Mouse (Mus musculus) cerebellum, postnatal 10 days (tissue): Measurements from ENCODE around the gene Drp2.

ENCODE experiments used
- DNase-seq, 2 experiments: peaks; one replicate each; pipeline ENCODE4 v3.0.0; 2021; ENCODE audit warnings: mixed read lengths in 2 of 2

Drp2 gene

GRCm38 (mm10) chrX:134403863-134404583 is at the start of gene Drp2:
Gene Drp2, plus strand, starts transcription at chrX:134404551.
- peak; percentile 21 to 48 for DNase-seq

GRCm38 (mm10) chrX:134359336-134359735 is 45.0 kb upstream of the Drp2 start:
- DNase-seq = no peak

DNA sequence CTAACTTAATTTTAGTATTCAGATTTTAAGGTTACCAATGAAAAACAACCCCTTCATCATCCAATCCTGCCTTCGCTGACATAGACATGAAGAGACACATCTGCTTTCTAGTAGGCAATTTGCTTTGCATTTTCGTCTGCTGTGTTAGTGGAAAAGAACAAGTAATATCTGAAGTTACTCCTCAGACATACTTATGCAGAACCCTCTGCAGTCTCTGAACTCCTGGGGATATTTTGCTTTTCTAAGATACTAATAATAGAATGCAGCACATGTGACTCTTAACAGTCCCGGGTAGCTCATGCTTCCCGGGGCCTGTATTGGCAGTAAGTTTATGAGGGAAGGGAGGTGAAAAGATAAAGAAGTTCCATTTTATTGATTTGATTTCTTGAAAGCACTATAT is 42.2 kb upstream of the Drp2 start:
- DNase-seq = no peak

DNA sequence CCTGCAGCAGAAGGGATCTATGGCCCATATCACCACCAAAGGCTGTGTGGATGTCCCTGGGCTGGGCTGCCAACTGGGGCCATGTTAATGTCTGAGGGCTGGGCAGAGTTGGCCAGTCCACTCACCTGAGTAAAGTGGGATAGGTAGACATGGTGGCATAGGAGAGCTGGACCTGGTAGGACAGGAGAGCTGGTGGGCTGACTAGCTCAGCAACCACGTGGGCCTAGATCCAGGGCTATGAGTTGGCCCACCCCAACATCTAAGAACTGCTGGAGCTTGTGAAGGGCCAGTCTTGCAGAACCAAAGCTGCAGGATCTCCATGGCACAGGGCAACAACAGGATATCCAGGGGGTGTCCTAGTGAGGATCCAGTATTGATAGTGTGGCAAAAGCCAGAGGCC is 38.9 kb upstream of the Drp2 start:
- no peak for DNase-seq

DNA sequence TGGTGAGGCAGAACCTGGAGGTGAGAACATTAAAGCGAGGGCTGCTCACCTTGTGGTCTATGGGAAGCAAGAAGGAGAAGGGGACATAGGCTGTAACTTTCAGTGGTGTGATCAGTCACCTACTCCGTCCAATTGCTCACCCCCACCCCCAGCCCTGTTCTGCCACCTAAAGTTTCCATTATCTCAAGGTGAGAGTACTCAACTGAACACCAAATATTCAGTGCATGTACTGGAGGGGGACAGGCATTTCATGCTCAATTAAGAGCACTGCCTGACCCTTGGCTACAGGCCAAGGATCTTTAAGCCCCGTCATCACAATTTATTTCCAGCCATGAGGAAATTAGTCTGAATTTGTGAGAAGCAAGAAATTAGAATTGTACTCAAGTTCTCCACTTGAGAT is 37.8 kb upstream of the Drp2 start:
- DNase-seq = no peak

GRCm38 (mm10) chrX:134371279-134371678 is 33.1 kb upstream of the Drp2 start:
- DNase-seq = no peak

- no peak for DNase-seq
Observed at GRCm38 (mm10) chrX:134374190-134374589, 30.2 kb upstream of the Drp2 start.

- DNase-seq = no peak
Observed at GRCm38 (mm10) chrX:134384896-134385295, 19.5 kb upstream of the Drp2 start.

DNA sequence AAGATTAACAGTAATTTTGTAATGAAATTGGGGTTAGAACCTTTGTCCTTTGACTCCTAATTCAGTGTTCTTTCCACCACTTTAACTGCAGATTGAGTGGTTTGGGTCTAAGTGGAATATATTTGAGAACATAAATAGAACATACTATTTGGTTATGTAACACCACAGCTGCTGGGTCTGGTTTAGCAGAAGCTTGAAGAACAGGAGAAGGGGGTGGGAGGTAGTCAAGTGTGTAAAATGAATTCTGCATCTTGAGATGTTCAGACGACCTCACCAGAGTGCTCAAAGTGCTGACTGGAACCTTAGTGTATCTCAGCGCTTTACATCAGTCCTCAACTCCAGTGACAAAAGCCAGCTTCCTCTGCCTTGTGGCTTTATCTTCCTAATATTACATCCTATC is 5.4 kb upstream of the Drp2 start:
- no peak for DNase-seq

DNA sequence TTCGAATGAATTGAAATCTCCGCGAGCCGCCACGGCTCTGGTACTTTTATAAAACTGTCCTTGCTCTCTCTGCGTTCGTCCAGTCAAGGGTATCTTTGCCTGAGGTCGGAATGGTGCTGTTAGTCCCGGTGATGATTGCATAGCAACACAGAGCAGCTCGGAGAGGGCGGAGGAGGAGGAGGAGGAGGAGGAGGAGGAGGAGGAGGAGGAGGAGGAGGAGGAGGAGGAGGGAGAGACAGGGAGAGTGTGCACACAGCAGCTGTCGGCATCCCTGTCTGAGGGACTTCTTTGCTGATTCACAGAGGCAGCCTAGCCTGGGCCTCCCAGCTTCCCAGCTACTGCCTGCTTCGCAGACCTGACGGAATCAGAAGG is 219 bp downstream of the Drp2 start:
- DNase-seq = peak; percentile 25 to 32

DNA sequence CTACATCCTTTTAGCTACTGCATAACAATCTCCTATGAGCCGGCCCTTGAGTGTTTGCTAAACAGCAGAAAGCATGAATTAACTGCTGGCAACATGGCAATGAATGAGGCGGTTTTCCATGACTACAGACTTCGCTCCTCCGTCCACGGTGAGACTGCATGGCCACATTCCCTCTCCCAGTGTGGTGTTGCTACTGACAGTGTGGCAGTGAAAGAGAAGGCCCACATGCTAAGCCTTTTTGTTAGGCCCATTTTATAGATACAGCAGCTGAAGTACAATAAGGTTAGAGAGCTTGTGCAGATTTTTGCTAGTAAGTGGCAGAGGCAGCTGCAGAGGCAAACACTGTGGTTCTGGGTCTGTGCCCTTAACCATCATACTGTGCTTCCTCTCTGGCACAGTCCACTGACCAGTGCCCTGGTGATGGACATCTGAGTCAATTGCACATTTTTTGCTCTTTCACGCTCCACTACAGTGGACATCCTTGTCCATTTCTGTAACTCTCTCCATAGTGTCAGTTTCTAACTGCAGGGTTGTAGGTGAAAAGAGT is 5.1 kb downstream of the Drp2 start:
- DNase-seq = peak; percentile 14 to 38

GRCm38 (mm10) chrX:134412096-134412495 is 7.7 kb downstream of the Drp2 start:
- DNase-seq = no peak

- no peak for DNase-seq
Observed at GRCm38 (mm10) chrX:134420097-134420496, 15.7 kb downstream of the Drp2 start.

GRCm38 (mm10) chrX:134424263-134424662 is 19.9 kb downstream of the Drp2 start:
- DNase-seq = no peak

DNA sequence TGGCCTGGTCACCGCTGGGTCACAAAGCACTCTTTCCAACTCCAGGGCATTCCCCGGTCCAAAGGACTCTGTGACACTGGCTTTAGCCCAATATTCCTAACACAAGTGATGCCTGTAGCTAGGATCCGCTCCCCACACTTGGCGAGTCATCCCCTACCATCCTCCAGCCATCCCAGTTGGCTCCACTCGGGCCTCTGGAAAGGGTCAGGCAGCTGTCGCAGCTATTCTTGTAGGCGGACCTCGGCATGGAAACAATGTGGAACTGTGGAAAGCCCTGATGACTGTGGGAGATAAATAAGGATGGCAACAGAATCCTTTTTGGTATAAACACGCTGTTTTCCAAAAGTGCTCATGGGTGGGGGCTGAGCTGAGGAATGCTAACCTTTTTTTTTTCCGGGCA is 21.4 kb downstream of the Drp2 start:
- peak; percentile 27 to 36 for DNase-seq

DNA sequence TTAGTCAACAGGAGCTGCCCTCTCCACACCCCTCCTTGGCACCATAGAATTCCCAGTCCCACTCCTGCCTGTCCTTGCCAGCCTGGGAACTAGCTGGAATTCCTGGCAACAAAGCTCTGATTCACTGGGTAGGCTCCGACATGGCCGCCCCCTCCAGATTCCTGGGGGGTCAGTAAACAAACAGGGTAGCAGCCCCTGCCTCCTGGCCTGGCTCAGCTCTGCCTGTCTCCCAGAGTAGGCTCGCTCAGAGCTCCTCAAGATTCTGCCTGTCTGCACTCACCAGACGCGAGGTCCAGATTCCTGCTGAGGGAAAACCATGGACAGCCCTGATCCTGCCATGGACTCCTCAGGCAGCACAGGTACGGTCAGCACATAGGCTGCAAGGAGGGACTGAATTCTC is 22.5 kb downstream of the Drp2 start:
- DNase-seq = peak in 1 of 2 experiments; percentile 32

DNA sequence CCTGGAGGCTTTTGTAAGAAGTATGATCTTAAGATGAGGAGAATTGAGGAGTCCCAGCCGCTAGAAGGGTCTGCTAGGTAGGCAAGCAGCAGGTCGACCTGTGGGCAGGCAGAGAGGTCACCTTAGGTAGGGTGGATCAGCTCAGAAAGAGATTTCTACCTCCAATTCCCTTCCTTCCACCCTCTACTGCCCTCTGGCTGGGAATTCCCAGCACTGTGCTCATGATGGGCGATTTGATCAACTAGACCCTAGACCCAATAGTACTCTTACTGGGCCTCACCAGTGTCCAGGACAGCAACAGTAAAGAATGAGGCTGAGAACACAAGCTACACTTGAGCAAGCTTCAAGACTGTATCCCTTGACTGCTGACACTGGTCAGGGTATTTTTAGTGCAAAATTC is 23.0 kb downstream of the Drp2 start:
- peak; percentile 12 to 34 for DNase-seq

GRCm38 (mm10) chrX:134474988-134475710 is 70.8 kb downstream of the Drp2 start:
- DNase-seq = peak; percentile 1 to 4

- no peak for DNase-seq
Observed at GRCm38 (mm10) chrX:134476290-134476689, 71.9 kb downstream of the Drp2 start, which contains the start of gene Taf7l. Gene Taf7l, minus strand, starts transcription at chrX:134476490.

DNA sequence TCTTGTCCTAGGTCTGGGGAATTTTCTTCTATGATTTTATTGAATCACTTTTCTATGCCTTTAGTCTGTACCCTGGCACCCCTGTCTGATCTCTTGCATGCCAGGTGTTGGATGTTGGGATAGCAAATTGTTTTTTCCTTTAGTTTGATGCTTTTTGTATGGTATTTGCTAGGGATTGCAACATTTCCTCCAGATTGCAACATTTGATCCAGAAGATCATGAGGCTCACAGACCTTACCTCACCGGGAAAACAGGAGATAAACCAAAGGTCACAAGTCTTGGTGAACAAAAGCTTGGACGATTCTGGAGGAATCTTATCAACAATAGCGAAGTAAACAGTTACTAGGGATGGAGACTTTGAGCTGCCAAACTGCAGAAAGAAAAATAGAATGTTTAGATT is 77.4 kb downstream of the Drp2 start:
- no peak for DNase-seq

- no peak for DNase-seq
Observed at GRCm38 (mm10) chrX:134500651-134501050, 96.3 kb downstream of the Drp2 start.
